Mouse (Mus musculus): Measurements from ENCODE around the gene Dennd6a.

- TF ChIP-seq CTCF (IDR thresholded peaks at IDR 0.05; ENCODE audit: insufficient read depth, low read depth, low read length) (no peak), POLR2A (IDR thresholded peaks at IDR 0.05; ENCODE audit: insufficient read depth, low read depth, low read length) (no peak)
Observed at GRCm38 (mm10) chr14:26552853-26553252, 20.8 kb upstream of the Dennd6a start.

Measured in olfactory bulb, adult 2 months (tissue).